Mouse (Mus musculus): ENCODE results near the gene Inpp4b. TPM values are rescaled to one million over a fixed set of nuclear protein-coding genes. Genes with fewer than 3 reads are reported as not detected.

The Inpp4b gene
- polyA plus RNA-seq, 1 experiment from 2014 or later: 3.2 TPM

- H3K27me3 ChIP-seq (ENCODE audit: control insufficient read depth, insufficient read depth, low read length): no peaks in the 10 kb centered on the region
- 68% methylated on average over 3 of the region's 3 CpGs for WGBS
- TF ChIP-seq CTCF (IDR thresholded peaks at IDR 0.05; ENCODE audit: low read depth) (no peak), EP300 (optimal IDR thresholded peaks at IDR 0.05) (no peak)
- H3K9ac ChIP-seq (ENCODE audit: low read length): no peak overlapping the region
- ATAC-seq (ENCODE audit: low FRiP score, low TSS enrichment) (no peak), DNase-seq (ENCODE audit: low spot score) (no peak)
- H3K9me3 ChIP-seq (ENCODE audit: control insufficient read depth, low read length): no peaks in the 10 kb centered on the region
- no peak overlapping the region for H3K4me2 ChIP-seq (replicated peaks; ENCODE audit: low read depth)
- no peak overlapping the region for H3K4me3 ChIP-seq (ENCODE audit: low read depth, low read length)
- no peak overlapping the region for H3K27ac ChIP-seq (replicated peaks)
- H3K4me1 ChIP-seq (replicated peaks; ENCODE audit: control insufficient read depth, insufficient read depth): no peaks in the 10 kb centered on the region
- H3K36me3 ChIP-seq (ENCODE audit: control insufficient read depth, insufficient read depth, low read length): no peaks in the 10 kb centered on the region
Observed at GRCm38 (mm10) chr8:81491706-81492204, 149.4 kb downstream of the Inpp4b start.

- WGBS: 87% methylated on average over 2 of the region's 2 CpGs
- TF ChIP-seq CTCF (IDR thresholded peaks at IDR 0.05; ENCODE audit: low read depth): no peak
- no peak for TF ChIP-seq EP300 (optimal IDR thresholded peaks at IDR 0.05)
- no peak overlapping the region for H3K9ac ChIP-seq (ENCODE audit: low read length)
- no peak overlapping the region for H3K4me3 ChIP-seq (ENCODE audit: low read depth, low read length)
- H3K4me1 ChIP-seq (replicated peaks; ENCODE audit: control insufficient read depth, insufficient read depth): no peaks in the 10 kb centered on the region
- ATAC-seq (ENCODE audit: low FRiP score, low TSS enrichment) (no peak), DNase-seq (ENCODE audit: low spot score) (no peak)
- H3K4me2 ChIP-seq (replicated peaks; ENCODE audit: low read depth): no peak overlapping the region
- H3K27ac ChIP-seq (replicated peaks): no peak overlapping the region
- H3K9me3 ChIP-seq (ENCODE audit: control insufficient read depth, low read length): no peaks in the 10 kb centered on the region
- no peaks in the 10 kb centered on the region for H3K36me3 ChIP-seq (ENCODE audit: control insufficient read depth, insufficient read depth, low read length)
- H3K27me3 ChIP-seq (ENCODE audit: control insufficient read depth, insufficient read depth, low read length): no peaks in the 10 kb centered on the region
Observed at GRCm38 (mm10) chr8:81494823-81495222, 152.5 kb downstream of the Inpp4b start.

GRCm38 (mm10) chr8:81497646-81498045 is 155.3 kb downstream of the Inpp4b start:
- DNase-seq (ENCODE audit: low spot score) (no peak), ATAC-seq (ENCODE audit: low FRiP score, low TSS enrichment) (no peak)
- Histone ChIP-seq H3K4me2 (replicated peaks; ENCODE audit: low read depth) (no peak overlapping the region), H3K4me3 (ENCODE audit: low read depth, low read length) (no peak overlapping the region), H3K27ac (replicated peaks) (no peak overlapping the region), H3K4me1 (replicated peaks; ENCODE audit: control insufficient read depth, insufficient read depth) (no peaks in the 10 kb centered on the region), H3K9ac (ENCODE audit: low read length) (no peak overlapping the region), H3K36me3 (ENCODE audit: control insufficient read depth, insufficient read depth, low read length) (no peaks in the 10 kb centered on the region), H3K9me3 (ENCODE audit: control insufficient read depth, low read length) (no peaks in the 10 kb centered on the region), H3K27me3 (ENCODE audit: control insufficient read depth, insufficient read depth, low read length) (no peaks in the 10 kb centered on the region)
- 84% methylated on average over 2 of the region's 2 CpGs for WGBS
- TF ChIP-seq CTCF (IDR thresholded peaks at IDR 0.05; ENCODE audit: low read depth) (no peak), EP300 (optimal IDR thresholded peaks at IDR 0.05) (no peak)

GRCm38 (mm10) chr8:81502216-81502615 is 159.9 kb downstream of the Inpp4b start:
- WGBS: 70% methylated on average over 2 of the region's 2 CpGs
- ATAC-seq (ENCODE audit: low FRiP score, low TSS enrichment) (no peak), DNase-seq (ENCODE audit: low spot score) (no peak)
- H3K27me3 ChIP-seq (ENCODE audit: control insufficient read depth, insufficient read depth, low read length): no peaks in the 10 kb centered on the region
- no peaks in the 10 kb centered on the region for H3K4me1 ChIP-seq (replicated peaks; ENCODE audit: control insufficient read depth, insufficient read depth)
- H3K9ac ChIP-seq (ENCODE audit: low read length): no peak overlapping the region
- H3K4me2 ChIP-seq (replicated peaks; ENCODE audit: low read depth): no peak overlapping the region
- H3K36me3 ChIP-seq (ENCODE audit: control insufficient read depth, insufficient read depth, low read length): no peaks in the 10 kb centered on the region
- no peak for TF ChIP-seq CTCF (IDR thresholded peaks at IDR 0.05; ENCODE audit: low read depth)
- no peaks in the 10 kb centered on the region for H3K9me3 ChIP-seq (ENCODE audit: control insufficient read depth, low read length)
- H3K4me3 ChIP-seq (ENCODE audit: low read depth, low read length): no peak overlapping the region
- no peak overlapping the region for H3K27ac ChIP-seq (replicated peaks)

GRCm38 (mm10) chr8:81502982-81503381 is 160.6 kb downstream of the Inpp4b start:
- Histone ChIP-seq H3K4me2 (replicated peaks; ENCODE audit: low read depth) (no peak overlapping the region), H3K36me3 (ENCODE audit: control insufficient read depth, insufficient read depth, low read length) (no peaks in the 10 kb centered on the region), H3K9me3 (ENCODE audit: control insufficient read depth, low read length) (no peaks in the 10 kb centered on the region), H3K27me3 (ENCODE audit: control insufficient read depth, insufficient read depth, low read length) (no peaks in the 10 kb centered on the region), H3K4me3 (ENCODE audit: low read depth, low read length) (no peak overlapping the region), H3K27ac (replicated peaks) (no peak overlapping the region), H3K4me1 (replicated peaks; ENCODE audit: control insufficient read depth, insufficient read depth) (no peaks in the 10 kb centered on the region), H3K9ac (ENCODE audit: low read length) (no peak overlapping the region)
- DNase-seq (ENCODE audit: low spot score): no peak
- 74% methylated on average over 2 of the region's 2 CpGs for WGBS
- ATAC-seq (ENCODE audit: low FRiP score, low TSS enrichment): no peak
- no peak for TF ChIP-seq EP300 (optimal IDR thresholded peaks at IDR 0.05)
- no peak for TF ChIP-seq CTCF (IDR thresholded peaks at IDR 0.05; ENCODE audit: low read depth)

GRCm38 (mm10) chr8:81512826-81513225 is 170.5 kb downstream of the Inpp4b start:
- Histone ChIP-seq H3K36me3 (ENCODE audit: control insufficient read depth, insufficient read depth, low read length) (no peaks in the 10 kb centered on the region), H3K27me3 (ENCODE audit: control insufficient read depth, insufficient read depth, low read length) (no peaks in the 10 kb centered on the region), H3K27ac (replicated peaks) (no peak overlapping the region), H3K4me3 (ENCODE audit: low read depth, low read length) (no peak overlapping the region), H3K4me1 (replicated peaks; ENCODE audit: control insufficient read depth, insufficient read depth) (no peaks in the 10 kb centered on the region), H3K9ac (ENCODE audit: low read length) (no peak overlapping the region), H3K4me2 (replicated peaks; ENCODE audit: low read depth) (no peak overlapping the region), H3K9me3 (ENCODE audit: control insufficient read depth, low read length) (no peaks in the 10 kb centered on the region)
- TF ChIP-seq EP300 (optimal IDR thresholded peaks at IDR 0.05): no peak
- no peak for TF ChIP-seq CTCF (IDR thresholded peaks at IDR 0.05; ENCODE audit: low read depth)
- ATAC-seq (ENCODE audit: low FRiP score, low TSS enrichment) (no peak), DNase-seq (ENCODE audit: low spot score) (no peak)

All from stomach, postnatal 0 days (tissue).